Mouse (Mus musculus) hematopoietic stem cell, adult 5-6 weeks (primary cell): ENCODE measurements around the gene Tgif1. TPM values are rescaled to one million over a fixed set of nuclear protein-coding genes. Genes with fewer than 3 reads are reported as not detected.

Experiments used
- ATAC-seq, 2 experiments: fragments of 125-278 bp in 1 of 2; replicated peaks in 1 of 2; 2 replicates each; pipeline ENCODE4 v1.8.0; 2016 to 2017; ENCODE audit warnings: inconsistent platforms in 2 of 2, mild to moderate bottlenecking in 2 of 2, moderate number of reproducible peaks in 2 of 2, low read depth in 1 of 2, moderate TSS enrichment in 1 of 2; ENCODE audit not compliant: low FRiP score in 2 of 2, poor library complexity in 2 of 2, severe bottlenecking in 2 of 2, insufficient read depth in 1 of 2, low TSS enrichment in 1 of 2
- total RNA-seq: library from RNA; stranded (forward); fragments of 172-1452, 232-1000 nt; gene quantifications from 2 replicates; pipeline ENCODE4 v1.2.3, GENCODE M21; 2017

Gene Tgif1
- total RNA-seq, 1 experiment from 2014 or later, result 84.6 TPM

DNA sequence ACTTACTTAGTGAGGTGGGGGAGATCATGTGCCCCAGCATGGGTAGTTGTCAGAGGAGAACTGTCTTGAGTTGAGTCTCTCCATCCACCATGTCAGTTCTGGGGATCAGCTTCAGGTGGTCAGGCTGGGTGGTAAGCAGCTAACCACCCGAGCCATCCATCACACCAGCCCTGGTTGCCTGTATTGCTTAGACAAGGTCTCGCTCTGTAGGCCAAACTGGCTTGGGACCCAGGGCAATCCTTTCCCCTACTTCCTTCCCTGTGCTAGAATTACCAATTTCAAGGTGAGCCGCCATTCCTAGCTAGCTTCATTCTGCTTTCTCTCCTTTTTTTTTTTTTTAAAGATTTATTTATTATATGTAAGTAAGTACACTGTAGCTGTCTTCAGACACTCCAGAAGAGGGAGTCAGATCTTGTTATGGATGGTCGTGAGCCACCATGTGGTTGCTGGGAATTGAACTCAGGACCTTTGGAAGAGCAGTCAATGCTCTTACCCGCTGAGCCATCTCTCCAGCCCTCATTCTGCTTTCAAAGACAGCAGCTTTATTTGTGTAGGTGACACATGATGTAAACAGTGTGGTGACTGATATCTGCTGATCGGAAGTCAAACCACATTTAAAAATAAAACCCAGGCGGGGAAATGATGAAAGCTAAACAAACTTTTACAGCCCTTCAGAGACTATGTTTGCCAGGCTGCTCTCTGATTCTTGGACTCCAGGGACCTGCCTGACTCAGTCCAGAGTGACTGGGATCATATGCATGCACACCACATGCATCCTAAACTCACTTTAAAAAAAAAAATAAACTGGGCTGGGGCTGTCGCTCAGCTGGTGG is 56.2 kb downstream of the Tgif1 start:
- ATAC-seq, result no peak

DNA sequence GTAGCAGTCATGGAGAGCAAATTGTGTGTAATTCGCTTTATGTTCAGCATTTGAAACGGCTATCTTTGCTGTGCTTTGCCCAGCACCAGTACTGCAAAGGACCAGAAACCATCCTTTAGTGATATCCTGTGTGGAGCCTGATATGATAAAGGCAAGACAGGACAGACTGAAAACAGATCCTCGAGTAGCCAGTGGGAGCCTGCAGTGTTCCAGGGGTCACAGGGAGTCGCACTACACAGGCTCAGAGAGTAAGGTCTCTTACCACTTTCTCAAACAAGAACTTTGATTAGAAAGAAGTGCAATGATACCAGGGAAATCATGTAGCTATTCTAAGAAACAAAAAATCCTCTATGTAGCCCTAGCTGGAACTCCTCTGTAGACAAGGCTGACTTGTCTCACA is 58.1 kb downstream of the Tgif1 start:
- ATAC-seq, result no peak

DNA sequence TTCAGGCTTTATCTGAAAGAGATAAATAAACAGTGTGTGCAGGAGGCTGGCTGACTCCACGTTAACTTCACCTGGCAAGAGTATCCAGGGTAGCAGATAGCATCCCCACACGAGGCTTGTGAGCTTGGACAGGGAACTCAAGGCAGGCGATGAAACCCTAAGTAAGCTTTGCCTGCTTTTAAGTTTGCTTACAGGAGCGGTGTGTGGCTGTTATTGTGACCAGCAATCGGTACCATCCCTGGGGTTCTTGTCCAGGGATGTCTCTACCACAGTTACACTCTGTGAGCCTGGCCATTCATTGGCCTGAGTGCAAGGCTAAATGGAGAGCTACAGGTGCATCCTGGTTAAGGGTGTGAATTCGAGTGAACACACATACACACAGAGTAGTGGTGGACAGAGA is 58.6 kb downstream of the Tgif1 start:
- ATAC-seq, result no peak

DNA sequence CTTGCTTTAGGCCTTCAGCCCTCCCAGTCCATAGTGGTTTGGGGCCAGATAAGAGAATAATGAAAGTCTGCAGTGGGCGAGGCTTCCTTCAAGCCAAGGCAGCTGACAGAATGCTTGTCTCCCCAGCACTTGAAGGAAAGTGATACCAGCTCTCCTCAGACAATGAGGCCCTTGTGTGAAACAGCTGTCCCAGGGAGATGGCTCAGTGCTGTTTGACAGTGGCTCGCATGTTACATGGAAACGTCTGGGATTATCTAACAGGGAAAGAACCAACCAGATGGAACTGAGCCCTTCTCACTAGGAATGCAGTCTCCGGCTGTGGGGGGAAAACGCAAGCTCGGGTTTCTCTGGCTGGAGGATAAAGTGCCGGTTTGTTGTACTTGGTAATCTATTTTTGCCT is 59.1 kb downstream of the Tgif1 start:
- no peak for ATAC-seq

Other genes starting within 250 kb of the Tgif1 start
- gene Myom1, start 149.1 kb upstream of the Tgif1 start, total RNA-seq, result 1.8 and 2.0 TPM in 2 replicates
- 130 and 159 TPM in 2 replicates for gene Myl12a, start 149.3 kb upstream of the Tgif1 start, total RNA-seq